Mouse (Mus musculus) CH12F3 (cell line): Measurements from ENCODE around the gene Ceacam2.
"Not testable (repeated sequence)": the region's sequence is repeated elsewhere in the genome, so short reads cannot be mapped to it uniquely, and the experiment has no call there.

Experiments used
- in situ Hi-C: fragments of 300-500 bp; cut with MboI; formaldehyde crosslinking; loops from 2 replicates; pipeline ENCODE4 v1.14.3; 2020; ENCODE audit warnings: low sequenced_read_pairs

Gene Ceacam2

GRCm38 (mm10) chr7:25485061-25485460 lies 54.6 kb downstream of the Ceacam2 start:
- in situ Hi-C loops = no loop called here

DNA sequence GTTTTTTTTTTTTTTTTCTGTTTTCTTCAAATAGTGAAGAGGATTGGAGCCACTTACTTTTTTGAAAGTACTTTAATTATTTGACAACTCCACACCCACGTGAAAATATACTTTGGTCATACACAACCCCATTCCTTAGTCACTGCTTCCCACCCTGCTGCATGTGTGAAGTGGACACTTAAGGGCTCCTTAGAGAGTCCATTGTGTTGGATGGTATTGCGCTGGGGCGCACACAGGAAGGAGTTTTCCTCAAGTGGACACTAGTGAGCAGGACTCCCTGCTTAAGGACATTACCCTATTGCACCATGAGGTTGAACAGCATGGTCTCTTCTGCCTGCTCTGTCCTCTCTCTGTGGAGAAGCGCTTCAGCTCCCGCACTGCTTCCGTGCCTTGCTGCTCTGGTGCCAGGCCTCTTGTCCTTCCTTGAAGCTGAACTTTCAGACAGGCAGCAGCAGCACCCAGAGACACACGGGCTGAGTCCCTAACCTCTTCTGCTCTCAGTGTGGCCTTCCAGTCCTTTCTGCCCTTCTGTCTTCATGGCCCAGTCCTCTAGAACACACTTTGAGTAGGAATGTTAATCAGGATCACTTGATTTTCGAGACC lies 56.4 kb downstream of the Ceacam2 start:
- in situ Hi-C loops = loop anchor here (5.0 kb wide), 1 partner anchor 119 kb away; no protein-coding TSS in a partner anchor

DNA sequence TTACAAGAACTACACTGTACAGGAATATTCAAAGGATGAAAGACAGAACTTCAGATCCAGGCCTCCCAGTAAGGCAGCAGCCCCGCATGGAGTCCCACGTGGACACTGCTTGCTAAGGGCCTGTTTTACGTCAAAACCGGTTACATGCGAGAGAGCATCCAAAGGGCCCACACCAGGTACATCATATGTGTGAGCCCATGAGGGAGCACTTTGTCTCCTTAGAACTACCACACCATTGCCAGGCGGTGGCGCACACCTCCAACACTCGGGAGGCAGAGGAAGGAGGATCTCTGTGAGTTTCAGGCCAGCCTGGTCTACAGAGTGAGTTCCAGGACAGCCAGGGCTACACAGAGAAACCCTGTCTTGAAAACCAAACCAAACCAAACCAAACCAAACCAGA lies 58.9 kb downstream of the Ceacam2 start:
- in situ Hi-C loops = loop anchor here (5.0 kb wide), 1 partner anchor 122 kb away; no protein-coding TSS in a partner anchor

GRCm38 (mm10) chr7:25479440-25479839 lies 60.2 kb downstream of the Ceacam2 start:
- in situ Hi-C loops = loop anchor here (5.0 kb wide), 1 partner anchor 52 kb away; no protein-coding TSS in a partner anchor

GRCm38 (mm10) chr7:25477752-25478093 lies 61.9 kb downstream of the Ceacam2 start:
- in situ Hi-C loops = loop anchor here (5.0 kb wide), 1 partner anchor 50 kb away; no protein-coding TSS in a partner anchor

- in situ Hi-C loops = loop anchor here (5.0 kb wide), 1 partner anchor 50 kb away; no protein-coding TSS in a partner anchor
These were observed 62.4 kb downstream of the Ceacam2 start, which contains the start of gene Ceacam1 for GRCm38 (mm10) chr7:25477091-25477751. Ceacam1 (minus strand) TSS chr7:25477603.

DNA sequence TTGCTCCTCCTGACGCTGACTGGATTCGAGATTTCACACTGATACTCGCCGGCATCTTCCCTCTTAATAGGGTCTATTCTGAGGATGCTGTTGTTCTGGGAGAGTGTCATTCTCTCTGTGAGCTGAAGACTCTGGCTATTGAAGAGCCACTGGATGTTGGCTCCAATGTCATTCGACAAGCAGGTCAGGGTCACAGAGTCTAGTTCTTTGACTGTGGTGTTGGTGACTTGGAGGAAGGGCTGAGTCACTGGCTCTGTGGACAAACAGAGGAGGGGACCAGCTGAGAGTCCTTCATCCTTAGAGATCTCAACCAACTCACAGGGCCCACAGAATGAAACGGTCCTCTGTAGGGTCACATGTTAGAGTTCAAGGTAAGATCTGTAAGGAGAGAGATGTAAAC lies 67.8 kb downstream of the Ceacam2 start:
- in situ Hi-C loops = not testable (repeated sequence)
